Mouse (Mus musculus): ENCODE measurements around the gene Acsm4. TPM values are rescaled to one million over a fixed set of nuclear protein-coding genes. Genes with fewer than 3 reads are reported as not detected.

Gene Acsm4
- polyA plus RNA-seq (2012; rRNA removed): 0.06 TPM in 1 of 2 replicates, not detected in the other

DNA sequence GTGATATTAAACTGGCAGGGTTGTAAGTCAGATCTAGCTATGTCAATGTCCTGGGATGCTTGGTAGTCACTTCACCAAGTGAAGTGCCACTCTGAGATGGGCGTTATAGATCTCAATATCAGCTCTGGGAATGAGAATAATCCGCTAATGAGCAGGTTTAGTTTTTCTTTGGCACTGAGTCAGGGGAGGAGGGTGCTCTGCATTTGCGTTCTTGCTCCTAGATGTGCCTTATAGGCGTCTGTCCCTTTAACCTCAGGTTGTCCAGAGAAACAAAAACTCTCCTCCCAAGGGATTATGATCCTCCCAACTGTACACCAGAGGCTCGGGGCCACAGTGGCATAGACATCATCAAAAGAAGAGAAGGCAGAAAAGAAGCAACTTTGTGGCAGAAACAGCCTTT is at the start of gene Acsm4:
Gene Acsm4 (plus strand): TSS at position 301 of the 400 bp plus-strand sequence.

DNA sequence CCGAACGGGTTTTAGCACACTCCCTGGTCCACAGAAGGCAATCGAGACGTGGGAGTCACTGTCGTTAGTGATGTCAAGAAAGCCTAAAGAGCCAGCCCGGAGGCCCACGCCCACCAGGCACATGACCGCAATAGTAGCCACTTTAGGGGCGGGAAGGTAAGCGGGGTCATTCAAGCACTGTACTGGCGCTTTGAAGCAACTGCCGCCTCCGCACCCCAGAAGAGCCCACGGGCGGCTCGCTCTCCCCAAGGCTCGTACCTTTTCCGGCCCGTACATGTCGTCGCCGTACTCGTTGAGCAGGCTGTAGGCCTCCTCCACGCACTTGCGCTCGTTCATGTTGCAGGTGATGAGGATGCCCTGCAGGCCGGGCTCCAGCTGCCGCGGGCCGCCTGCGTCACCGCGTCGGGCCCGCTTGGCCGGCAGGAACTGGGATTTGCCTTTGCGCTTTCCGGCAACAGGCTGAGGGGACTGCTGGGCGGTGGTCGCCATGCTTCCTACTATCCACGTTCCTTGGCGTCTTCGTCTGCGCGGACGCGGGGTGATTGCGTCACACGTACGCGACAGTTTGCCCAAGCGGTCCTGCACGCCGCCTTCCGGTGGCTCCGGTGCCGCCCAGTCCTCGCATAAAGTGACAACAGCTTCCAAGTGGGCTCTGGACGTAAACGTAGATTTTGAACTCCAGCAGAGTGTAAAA is 30.6 kb downstream of the Acsm4 start, which contains the start of gene Thumpd1:
Gene Thumpd1 (minus strand): TSS at position 546 of the 694 bp plus-strand sequence.

DNA sequence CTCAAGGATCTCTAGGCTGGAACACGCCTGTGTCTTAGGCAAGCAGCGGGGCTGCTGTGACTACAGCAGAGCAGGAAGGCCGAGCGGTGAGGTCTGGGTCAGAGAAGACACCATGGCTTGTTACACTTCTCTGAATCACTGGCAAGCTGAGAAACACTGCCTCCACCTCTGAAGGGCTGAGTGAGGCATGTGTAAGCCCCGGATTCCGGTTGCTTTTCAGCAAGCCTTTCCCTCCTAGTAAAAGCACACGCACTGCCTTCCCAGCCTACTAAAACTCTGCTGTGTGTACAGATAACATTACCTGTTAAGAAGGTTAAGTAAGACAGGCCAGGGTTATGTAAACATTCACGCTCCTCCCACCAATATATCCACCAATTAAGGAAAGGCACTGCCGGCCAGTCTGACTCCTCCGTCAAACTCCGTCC is 70.7 kb downstream of the Acsm4 start, which contains the start of gene Acsm3:
Gene Acsm3 (plus strand): TSS at position 397 of the 425 bp plus-strand sequence.

Other genes with a start within 250 kb of the Acsm4 start
- gene Gp2, start 230.7 kb upstream of the Acsm4 start, polyA plus RNA-seq (2012; rRNA removed): 0.03 TPM in 1 of 2 replicates, not detected in the other
- not detected in 2 replicates for gene Umod, start 210.7 kb upstream of the Acsm4 start, polyA plus RNA-seq (2012; rRNA removed)
- 0.04 and 0.08 TPM in 2 replicates for gene Acsm5, start 170.6 kb upstream of the Acsm4 start, polyA plus RNA-seq (2012; rRNA removed)
- 0.03 TPM in 1 of 2 replicates, not detected in the other for gene Pdilt, start 166.5 kb upstream of the Acsm4 start, polyA plus RNA-seq (2012; rRNA removed)
- not detected in 2 replicates for gene Acsm2, start 135.7 kb upstream of the Acsm4 start, polyA plus RNA-seq (2012; rRNA removed)
- 0.04 TPM in 1 of 2 replicates, not detected in the other for gene Acsm1, start 83.0 kb upstream of the Acsm4 start, polyA plus RNA-seq (2012; rRNA removed)
- 52.3 and 52.6 TPM in 2 replicates for gene Thumpd1, start 30.8 kb downstream of the Acsm4 start, polyA plus RNA-seq (2012; rRNA removed)
- 0.03 and 0.07 TPM in 2 replicates for gene Acsm3, start 70.9 kb downstream of the Acsm4 start, polyA plus RNA-seq (2012; rRNA removed)
- 16.9 and 17.9 TPM in 2 replicates for gene Rexo5, start 104.0 kb downstream of the Acsm4 start, polyA plus RNA-seq (2012; rRNA removed)
- 9.9 and 10.0 TPM in 2 replicates for gene Eri2, start 104.0 kb downstream of the Acsm4 start, polyA plus RNA-seq (2012; rRNA removed)
- 14.1 and 15.1 TPM in 2 replicates for gene Lyrm1, start 205.8 kb downstream of the Acsm4 start, polyA plus RNA-seq (2012; rRNA removed)
- gene Dcun1d3, start 206.3 kb downstream of the Acsm4 start, polyA plus RNA-seq (2012; rRNA removed): 8.5 and 9.4 TPM in 2 replicates